Mouse (Mus musculus): ENCODE results near the gene Cog5.

Cog5 gene

GRCm38 (mm10) chr12:31944405-31944804 lies 289.7 kb downstream of the Cog5 start:
- no peak for DNase-seq

DNA sequence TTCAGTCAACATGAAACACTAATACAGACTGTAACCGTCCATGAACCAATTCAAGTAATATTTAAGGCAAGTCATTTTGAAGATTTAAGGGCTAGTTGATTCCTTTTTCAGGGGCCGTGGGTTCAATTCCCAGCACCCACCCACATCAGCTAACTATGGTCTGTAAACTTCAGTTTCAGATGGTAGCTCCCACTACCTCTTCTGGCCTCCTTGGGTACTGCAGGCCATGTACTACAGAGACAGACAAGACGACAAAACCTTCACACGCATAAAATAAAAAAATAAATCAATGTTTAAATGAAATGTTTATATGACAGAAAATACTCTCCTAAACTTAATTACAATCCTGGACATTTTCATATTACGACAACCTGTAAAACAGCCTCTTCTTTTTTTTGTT lies 292.8 kb downstream of the Cog5 start:
- DNase-seq: peak in 1 of 2 experiments; percentile 51

GRCm38 (mm10) chr12:31948101-31949000 lies 293.7 kb downstream of the Cog5 start:
- no peak for DNase-seq

- peak; percentile 78 to 80 for DNase-seq
These were observed 294.6 kb downstream of the Cog5 start for GRCm38 (mm10) chr12:31949193-31949741.

GRCm38 (mm10) chr12:31949759-31950658 lies 295.3 kb downstream of the Cog5 start, which contains the start of gene Hbp1:
Gene Hbp1, minus strand, starts transcription at chr12:31950535.
- peak; percentile 89 to 93 for DNase-seq

DNA sequence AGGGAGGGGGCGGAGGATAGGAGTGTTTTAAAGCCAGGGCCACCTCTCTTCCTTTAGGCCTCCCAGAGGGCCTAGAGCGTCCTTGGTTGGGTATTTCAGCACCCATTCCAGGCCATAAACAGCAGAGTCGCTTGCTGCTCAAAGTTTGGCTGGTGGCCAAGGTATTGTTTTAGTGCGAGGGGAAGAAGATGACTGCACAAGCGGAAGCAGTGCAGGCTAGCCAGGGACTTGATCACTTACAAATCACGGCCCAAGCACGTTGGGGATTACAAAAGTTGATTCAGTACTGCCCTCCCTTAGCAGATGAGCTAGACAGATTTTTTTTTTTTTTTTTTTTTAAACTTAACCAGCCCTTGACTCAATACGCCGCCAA lies 296.0 kb downstream of the Cog5 start:
- DNase-seq: no peak

- no peak for DNase-seq
These were observed 301.2 kb downstream of the Cog5 start for GRCm38 (mm10) chr12:31955843-31956242.

DNA sequence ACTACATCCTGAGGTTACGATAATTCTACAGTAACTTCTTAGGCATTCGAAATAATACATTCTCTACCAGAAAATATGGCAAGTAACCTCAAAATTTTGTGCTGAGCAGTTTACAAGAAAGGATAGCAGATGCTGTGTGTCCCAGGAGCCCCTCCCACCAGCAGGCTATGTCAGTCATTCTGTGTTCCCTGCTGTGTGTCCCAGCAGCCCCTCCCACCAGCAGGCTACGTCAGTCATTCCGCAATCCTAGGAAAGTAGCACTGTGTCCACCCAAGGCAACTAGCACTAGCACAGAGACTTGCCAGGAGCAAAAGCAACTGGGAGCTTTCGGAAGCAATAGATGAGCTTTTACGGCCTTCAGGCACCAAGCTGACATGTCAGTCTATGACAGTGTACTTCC lies 309.4 kb downstream of the Cog5 start:
- no peak for DNase-seq

GRCm38 (mm10) chr12:31965517-31966212 lies 311.0 kb downstream of the Cog5 start:
- DNase-seq: no peak

DNA sequence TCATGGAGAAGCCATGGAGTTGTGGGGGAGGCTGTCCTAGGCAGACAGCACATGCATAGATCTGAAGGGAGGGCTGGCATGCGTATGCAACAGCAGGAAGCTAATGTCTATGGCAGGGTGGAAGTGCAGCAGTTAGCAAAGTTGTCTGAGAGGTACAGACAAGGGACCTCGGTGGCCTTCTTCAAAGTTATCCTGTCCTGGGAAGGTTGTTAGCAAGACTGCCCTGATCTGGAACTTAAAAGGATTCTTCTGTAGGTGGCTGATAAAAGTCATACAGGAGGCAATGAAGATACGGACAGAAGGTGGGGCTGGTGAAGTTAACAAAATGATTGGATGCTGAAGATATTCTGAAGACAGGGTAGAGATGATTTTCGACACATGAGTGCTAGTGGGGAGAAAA lies 311.7 kb downstream of the Cog5 start:
- no peak for DNase-seq

DNA sequence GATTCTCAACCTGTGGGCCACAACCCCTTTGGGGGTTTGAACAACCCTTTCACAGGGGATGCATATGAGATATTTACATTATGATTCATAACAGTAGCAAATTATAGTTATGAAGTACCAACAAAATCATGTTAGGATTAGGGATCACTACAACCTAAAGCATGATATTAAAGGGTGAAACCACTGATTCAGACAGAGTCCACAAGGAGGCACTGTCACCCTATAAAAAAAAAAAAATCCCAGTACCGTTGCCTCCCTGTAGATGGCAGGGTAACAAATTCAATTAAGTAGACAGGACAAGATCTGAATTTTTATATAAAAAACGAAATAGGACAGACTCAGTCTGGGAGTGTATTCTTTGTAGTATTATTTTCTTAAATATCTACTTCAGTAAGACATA lies 312.9 kb downstream of the Cog5 start:
- DNase-seq: peak in 1 of 2 experiments; percentile 39

- no peak for DNase-seq
These were observed 314.4 kb downstream of the Cog5 start for GRCm38 (mm10) chr12:31969111-31969510.

DNA sequence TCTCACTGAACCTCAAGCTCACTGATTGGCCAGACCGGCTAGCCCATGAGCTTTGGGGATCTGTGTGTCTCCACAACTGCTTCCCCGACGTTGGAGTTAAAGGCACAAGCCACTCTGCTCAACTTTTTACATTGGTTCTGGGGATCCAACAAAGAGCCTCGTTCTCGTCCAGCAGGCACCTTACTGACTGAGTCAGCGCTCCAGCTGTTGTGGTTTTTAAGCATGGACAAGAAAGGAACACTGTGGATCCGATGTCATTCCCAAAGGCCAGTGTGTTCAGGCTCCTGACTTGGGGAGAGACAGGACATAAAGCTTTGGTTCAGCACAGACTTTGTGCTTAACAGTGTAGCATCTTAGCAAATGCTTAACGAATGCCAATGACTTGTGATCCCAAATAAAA lies 316.9 kb downstream of the Cog5 start:
- no peak for DNase-seq

- DNase-seq: peak; percentile 46 to 49
These were observed 319.0 kb downstream of the Cog5 start for GRCm38 (mm10) chr12:31973473-31974172.

DNA sequence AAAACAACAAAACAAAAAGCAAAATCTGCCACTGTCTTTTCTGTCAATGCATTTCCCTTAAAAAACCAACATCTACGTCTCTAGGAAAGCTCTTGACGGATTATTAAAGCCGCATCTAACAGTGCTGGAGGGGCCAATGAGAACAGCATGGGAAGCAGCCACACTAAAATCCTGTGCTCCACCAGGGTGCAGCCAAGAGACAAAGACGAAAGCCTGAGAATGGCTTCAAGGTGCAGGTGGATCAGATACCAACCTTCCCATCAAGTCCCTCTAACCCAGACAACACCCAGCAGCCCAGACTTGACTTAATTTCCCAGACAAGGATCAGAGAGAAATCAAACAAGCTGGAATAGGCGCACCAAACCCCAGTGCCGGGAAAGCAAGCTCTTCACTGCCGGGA lies 321.9 kb downstream of the Cog5 start:
- no peak for DNase-seq

DNA sequence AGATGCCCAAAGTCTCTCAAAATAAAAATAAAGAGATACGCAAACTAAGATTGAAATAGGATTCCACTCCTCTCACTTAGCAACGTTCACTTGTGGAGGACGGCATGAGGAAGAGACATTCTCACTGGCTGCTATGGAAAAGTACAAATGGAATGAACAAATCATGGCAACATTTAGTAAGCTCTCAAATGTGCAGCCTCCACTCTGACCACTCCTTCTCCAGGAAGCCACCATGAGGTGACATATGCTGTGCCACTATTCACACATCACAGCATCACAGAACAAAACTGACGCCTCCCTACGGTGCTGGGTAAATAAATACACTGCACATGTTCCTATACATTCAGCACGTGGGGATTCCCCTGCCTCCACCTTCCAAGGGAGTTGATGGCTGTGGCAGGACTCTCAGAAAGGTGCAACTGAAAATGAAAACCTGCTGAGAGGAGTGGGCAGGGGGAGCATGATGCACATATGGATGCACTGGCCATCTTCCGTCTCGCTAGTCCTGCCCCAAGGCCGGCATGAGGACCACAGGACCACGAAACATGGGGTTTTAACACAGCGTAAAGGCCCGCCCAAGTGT lies 323.0 kb downstream of the Cog5 start:
- no peak for DNase-seq

GRCm38 (mm10) chr12:31983238-31983637 lies 328.6 kb downstream of the Cog5 start:
- DNase-seq: no peak

GRCm38 (mm10) chr12:31983769-31984168 lies 329.1 kb downstream of the Cog5 start:
- no peak for DNase-seq

- no peak for DNase-seq
These were observed 329.5 kb downstream of the Cog5 start for GRCm38 (mm10) chr12:31984206-31984605.

- DNase-seq: no peak
These were observed 330.0 kb downstream of the Cog5 start for GRCm38 (mm10) chr12:31984664-31985063.

DNA sequence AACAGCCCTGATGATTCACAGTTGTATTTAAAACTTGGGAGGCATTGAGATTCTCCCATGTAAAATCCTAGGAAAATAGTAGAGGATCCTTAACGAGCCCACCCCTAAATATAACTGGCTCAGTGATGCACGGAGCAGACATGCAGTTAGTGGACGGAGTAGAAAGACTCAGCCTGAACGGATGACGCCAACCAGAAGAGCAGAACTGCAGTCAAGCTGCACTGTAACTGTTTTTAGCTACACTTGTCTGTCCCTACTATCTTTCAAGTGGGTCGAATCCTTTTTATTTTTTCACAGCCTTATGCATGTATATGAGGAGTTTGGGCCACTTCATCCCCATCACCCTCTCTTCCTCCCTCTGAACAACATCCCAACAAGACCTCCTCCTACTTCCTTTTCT lies 331.1 kb downstream of the Cog5 start:
- DNase-seq: no peak

- DNase-seq: no peak
These were observed 331.8 kb downstream of the Cog5 start for GRCm38 (mm10) chr12:31986463-31986862.
